Mouse (Mus musculus): ENCODE measurements around the gene Gng7. TPM values are rescaled to one million over a fixed set of nuclear protein-coding genes. Genes with fewer than 3 reads are reported as not detected.

Gene Gng7
- polyA plus RNA-seq, 1 experiment from 2014 or later = 7.2 TPM

GRCm38 (mm10) chr10:80962051-80962472 lies 52.7 kb downstream of the Gng7 start:
- POLR2A ChIA-PET = interaction anchor here (3.1 kb wide), 1 partner anchor 32 kb away, joined by 25 read pairs; the partner anchor contains the start of gene Gadd45b
- DNase-seq (ENCODE audit: low read depth, low spot score) = no peak
- no peak for TF ChIP-seq CTCF (IDR thresholded peaks at IDR 0.05)
- no peaks in the 10 kb centered on the region for H3K27me3 ChIP-seq
- in situ Hi-C loops (cut with MboI; ENCODE audit: low pct_unique_long_range_greater_than_20kb) = no loop called here
- no peak for ATAC-seq
- CTCF ChIA-PET = interaction anchor here (2.0 to 2.6 kb wide), 3 partner anchors 11 to 32 kb away, joined by 4 to 10 read pairs (median 7); partner anchors contain the start of gene Gadd45b

- ATAC-seq = peak; percentile 81
- CTCF ChIA-PET = interaction anchor here (0.6 to 3.2 kb wide), 15 partner anchors 9 to 34 kb away, joined by 3 to 14 read pairs (median 4); partner anchors contain the start of gene Gadd45b
- no peak for TF ChIP-seq CTCF (IDR thresholded peaks at IDR 0.05)
- no peaks in the 10 kb centered on the region for H3K27me3 ChIP-seq
- POLR2A ChIA-PET = interaction anchor here (0.5 to 3.1 kb wide), 8 partner anchors 13 to 393 kb away, joined by 3 to 25 read pairs (median 4); partner anchors contain the start of gene Gadd45b
- in situ Hi-C loops (cut with MboI; ENCODE audit: low pct_unique_long_range_greater_than_20kb) = no loop called here
- no peak for DNase-seq (ENCODE audit: low read depth, low spot score)
Measured at GRCm38 (mm10) chr10:80960551-80961508, 53.9 kb downstream of the Gng7 start.

- POLR2A ChIA-PET = interaction anchor here (1.2 to 1.5 kb wide), 3 partner anchors 19 to 27 kb away, joined by 3 to 7 read pairs (median 3); no protein-coding TSS in a partner anchor
Measured at GRCm38 (mm10) chr10:80958979-80959637, 55.6 kb downstream of the Gng7 start.

GRCm38 (mm10) chr10:80957791-80958190 lies 57.0 kb downstream of the Gng7 start:
- no peaks in the 10 kb centered on the region for H3K27me3 ChIP-seq
- no peak for TF ChIP-seq CTCF (IDR thresholded peaks at IDR 0.05)
- ATAC-seq (no peak), DNase-seq (ENCODE audit: low read depth, low spot score) (no peak)
- in situ Hi-C loops (cut with MboI; ENCODE audit: low pct_unique_long_range_greater_than_20kb) = no loop called here
- ChIA-PET POLR2A (interaction anchor here (5.7 kb wide), 1 partner anchor 26 kb away, joined by 55 read pairs; the partner anchor contains the start of gene Gadd45b), CTCF (interaction anchor here (0.9 to 1.3 kb wide), 2 partner anchors 23 to 28 kb away, joined by 3 to 4 read pairs; no protein-coding TSS in a partner anchor)

More at GRCm38 (mm10) chr10:80958979-80959637, 55.6 kb downstream of the Gng7 start:
- in situ Hi-C loops (cut with MboI; ENCODE audit: low pct_unique_long_range_greater_than_20kb) = no loop called here
- DNase-seq (ENCODE audit: low read depth, low spot score) (no peak), ATAC-seq (no peak)
- TF ChIP-seq CTCF (IDR thresholded peaks at IDR 0.05) = no peak
- H3K27me3 ChIP-seq = no peaks in the 10 kb centered on the region
- CTCF ChIA-PET = interaction anchor here (1.2 to 3.2 kb wide), 5 partner anchors 9 to 32 kb away, joined by 3 to 14 read pairs (median 4); partner anchors contain the start of gene Gadd45b

GRCm38 (mm10) chr10:80956901-80957300 lies 57.8 kb downstream of the Gng7 start:
- ChIA-PET CTCF (interaction anchor here (1.3 to 2.3 kb wide), 3 partner anchors 27 to 34 kb away, joined by 3 to 11 read pairs (median 4); no protein-coding TSS in a partner anchor), POLR2A (interaction anchor here (5.7 kb wide), 1 partner anchor 25 kb away, joined by 55 read pairs; the partner anchor contains the start of gene Gadd45b)
- ATAC-seq (no peak), DNase-seq (ENCODE audit: low read depth, low spot score) (no peak)
- in situ Hi-C loops (cut with MboI; ENCODE audit: low pct_unique_long_range_greater_than_20kb) = no loop called here
- no peaks in the 10 kb centered on the region for H3K27me3 ChIP-seq
- no peak for TF ChIP-seq CTCF (IDR thresholded peaks at IDR 0.05)

GRCm38 (mm10) chr10:80956385-80956784 lies 58.4 kb downstream of the Gng7 start:
- no peaks in the 10 kb centered on the region for H3K27me3 ChIP-seq
- no peak for TF ChIP-seq CTCF (IDR thresholded peaks at IDR 0.05)
- ATAC-seq (no peak), DNase-seq (ENCODE audit: low read depth, low spot score) (no peak)
- CTCF ChIA-PET = interaction anchor here (0.9 to 3.0 kb wide), 8 partner anchors 15 to 35 kb away, joined by 3 to 18 read pairs (median 6); no protein-coding TSS in a partner anchor
- POLR2A ChIA-PET = interaction anchor here (2.1 to 5.7 kb wide), 2 partner anchors 13 to 24 kb away, joined by 6 to 55 read pairs; partner anchors contain the start of gene Gadd45b
- in situ Hi-C loops (cut with MboI; ENCODE audit: low pct_unique_long_range_greater_than_20kb) = no loop called here

GRCm38 (mm10) chr10:80955536-80955935 lies 59.2 kb downstream of the Gng7 start:
- peak; percentile 86 for ATAC-seq
- no peaks in the 10 kb centered on the region for H3K27me3 ChIP-seq
- no peak for DNase-seq (ENCODE audit: low read depth, low spot score)
- TF ChIP-seq CTCF (IDR thresholded peaks at IDR 0.05) = no peak
- in situ Hi-C loops (cut with MboI; ENCODE audit: low pct_unique_long_range_greater_than_20kb) = no loop called here
- CTCF ChIA-PET = interaction anchor here (0.8 to 3.0 kb wide), 18 partner anchors 9 to 39 kb away, joined by 3 to 18 read pairs (median 4); partner anchors contain the start of gene Gadd45b
- POLR2A ChIA-PET = interaction anchor here (2.1 to 5.7 kb wide), 2 partner anchors 12 to 24 kb away, joined by 6 to 55 read pairs; partner anchors contain the start of gene Gadd45b

GRCm38 (mm10) chr10:80954843-80955242 lies 59.9 kb downstream of the Gng7 start:
- no peaks in the 10 kb centered on the region for H3K27me3 ChIP-seq
- ChIA-PET POLR2A (interaction anchor here (1.0 to 5.7 kb wide), 3 partner anchors 11 to 38 kb away, joined by 3 to 55 read pairs (median 6); partner anchors contain the start of gene Gadd45b), CTCF (interaction anchor here (0.8 to 3.0 kb wide), 17 partner anchors 8 to 40 kb away, joined by 3 to 18 read pairs (median 4); partner anchors contain the start of gene Gadd45b)
- ATAC-seq = peak; percentile 24
- DNase-seq (ENCODE audit: low read depth, low spot score) = no peak
- in situ Hi-C loops (cut with MboI; ENCODE audit: low pct_unique_long_range_greater_than_20kb) = no loop called here
- TF ChIP-seq CTCF (IDR thresholded peaks at IDR 0.05) = no peak

GRCm38 (mm10) chr10:80954415-80954814 lies 60.3 kb downstream of the Gng7 start:
- in situ Hi-C loops (cut with MboI; ENCODE audit: low pct_unique_long_range_greater_than_20kb) = no loop called here

More at GRCm38 (mm10) chr10:80954415-80954814, 60.3 kb downstream of the Gng7 start:
- POLR2A ChIA-PET = interaction anchor here (0.9 to 5.7 kb wide), 4 partner anchors 11 to 38 kb away, joined by 3 to 55 read pairs (median 5); partner anchors contain the start of gene Gadd45b
- DNase-seq (ENCODE audit: low read depth, low spot score) (no peak), ATAC-seq (no peak)
- H3K27me3 ChIP-seq = no peaks in the 10 kb centered on the region
- TF ChIP-seq CTCF (IDR thresholded peaks at IDR 0.05) = no peak
- CTCF ChIA-PET = interaction anchor here (0.8 to 3.0 kb wide), 10 partner anchors 9 to 40 kb away, joined by 3 to 18 read pairs (median 4); partner anchors contain the start of gene Gadd45b
